Mouse (Mus musculus) kidney, embryonic 16.5 days (tissue): ENCODE results near the gene Mex3b. TPM values are rescaled to one million over a fixed set of nuclear protein-coding genes. Genes with fewer than 3 reads are reported as not detected.

Source experiments
- ATAC-seq: fragments of 200-750 bp; cut with Nextera tagmentation; 2 replicates; pipeline ENCODE4 v1.8.0; 2017; ENCODE audit warnings: moderate TSS enrichment; ENCODE audit not compliant: low FRiP score, low TSS enrichment
- H3K27ac ChIP-seq: fragments of 300-500 bp; sonication (generic); 2 replicates; pipeline ENCODE4 v1.5.1; 2014; ENCODE audit warnings: low read length
- H3K27me3 ChIP-seq: fragments of 300-500 bp; sonication (generic); 2 replicates; pipeline ENCODE4 v1.6.1; 2014; ENCODE audit warnings: low read length, control low read depth, mixed read lengths; ENCODE audit not compliant: insufficient read depth
- H3K36me3 ChIP-seq: fragments of 300-500 bp; sonication (generic); 2 replicates; pipeline ENCODE4 v1.6.1; 2014; ENCODE audit warnings: low read length, control low read depth, mixed read lengths; ENCODE audit not compliant: insufficient read depth
- H3K4me1 ChIP-seq: fragments of 300-500 bp; sonication (generic); 2 replicates; pipeline ENCODE4 v1.6.1; 2014; ENCODE audit warnings: low read length, control low read depth, mixed read lengths; ENCODE audit not compliant: insufficient read depth
- H3K4me2 ChIP-seq: fragments of 300-500 bp; sonication (generic); replicated peaks from 2 replicates; pipeline ENCODE4 v1.6.1; 2014; ENCODE audit warnings: low read depth, low read length
- H3K4me3 ChIP-seq: fragments of 300-500 bp; sonication (generic); 2 replicates; pipeline ENCODE4 v1.5.1; 2014; ENCODE audit warnings: mild to moderate bottlenecking, low read length
- H3K9ac ChIP-seq: fragments of 300-500 bp; sonication (generic); replicated peaks from 2 replicates; pipeline ENCODE4 v1.6.1; 2014; ENCODE audit warnings: low read length
- H3K9me3 ChIP-seq: fragments of 300-500 bp; sonication (generic); 2 replicates; pipeline ENCODE4 v1.6.1; 2016; ENCODE audit warnings: low read length, control low read depth
- WGBS: fragments of 180-500 bp; shearing (Covaris S2); extraction: QIAGEN DNeasy Blood & Tissue Kit; methylation state at CpG from one replicate; pipeline ENCODE4 v1.1.7; 2014; 5-methylcytosine and 5-hydroxymethylcytosine counted together
- polyA plus RNA-seq: library from polyadenylated mRNA; unstranded; fragments of >200 nt; fragmentation: Nextera tagmentation; extraction: Ambion mirVana; gene quantifications from 2 replicates; pipeline ENCODE4 v1.2.1, GENCODE M21; 2015

The Mex3b gene
- polyA plus RNA-seq, 1 experiment from 2014 or later, result 9.9 TPM

DNA sequence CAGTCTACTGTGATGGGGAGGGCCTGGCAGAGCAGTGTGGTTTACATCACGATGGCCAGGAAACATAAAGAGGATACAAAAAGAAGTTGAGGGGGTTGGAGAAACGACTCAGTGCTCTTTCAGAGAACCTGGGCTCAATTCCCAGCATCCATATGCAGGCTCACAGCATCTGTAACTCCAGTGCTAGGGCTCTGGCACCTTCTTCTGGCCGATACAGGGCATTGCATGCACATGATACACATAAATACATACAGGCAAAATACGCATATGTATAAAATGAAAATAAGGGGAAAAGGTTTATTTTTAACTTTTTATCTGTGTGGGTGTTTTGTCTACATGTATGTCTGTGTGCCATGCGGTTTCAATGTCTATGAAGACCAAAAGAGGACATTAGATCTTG, 13.6 kb downstream of the Mex3b start:
- Histone ChIP-seq H3K4me2 (no peak overlapping the region), H3K9me3 (peaks cover 3% of the 10 kb centered on the region; the same call in 1 of the 2 replicates), H3K4me3 (no peak overlapping the region), H3K9ac (no peak overlapping the region), H3K27me3 (no peaks in the 10 kb centered on the region), H3K4me1 (no peaks in the 10 kb centered on the region), H3K36me3 (no peaks in the 10 kb centered on the region), H3K27ac (no peak overlapping the region)
- WGBS, result 92% methylated on average over 5 of the region's 5 CpGs
- ATAC-seq, result no peak

DNA sequence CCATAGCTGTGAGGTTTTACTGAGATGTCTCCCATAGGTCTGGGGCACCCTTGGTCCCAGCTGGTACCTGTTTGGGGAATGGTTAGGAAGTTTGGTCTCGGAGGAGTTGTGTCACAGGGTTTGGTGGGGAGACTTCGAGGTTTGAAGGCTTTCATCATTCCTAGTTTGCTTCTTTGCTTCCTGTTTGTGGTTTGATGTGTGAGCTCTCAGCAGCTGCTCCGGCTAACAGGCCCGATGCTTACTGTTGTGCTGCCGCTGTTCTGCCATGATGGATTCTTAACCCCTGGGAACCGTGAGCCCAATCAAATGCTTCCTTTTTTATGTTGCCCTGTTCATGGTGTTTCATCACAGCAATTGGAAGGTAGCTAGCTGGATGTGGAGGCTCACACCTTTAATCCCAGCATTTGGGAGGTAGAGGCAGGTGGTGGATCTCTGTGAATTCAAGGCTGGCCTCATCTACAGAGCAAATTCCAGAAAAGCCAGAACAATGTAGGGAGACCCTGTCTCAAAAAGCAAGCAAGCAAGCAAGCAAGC, 23.3 kb downstream of the Mex3b start:
- H3K4me1 ChIP-seq, result peaks cover 1% of the 10 kb centered on the region; the same call in 1 of the 2 replicates
- H3K4me3 ChIP-seq, result no peak overlapping the region
- ATAC-seq, result no peak
- no peaks in the 10 kb centered on the region for H3K36me3 ChIP-seq
- H3K27ac ChIP-seq, result no peak overlapping the region
- no peak overlapping the region for H3K9ac ChIP-seq
- no peaks in the 10 kb centered on the region for H3K27me3 ChIP-seq
- no peaks in the 10 kb centered on the region for H3K9me3 ChIP-seq
- no peak overlapping the region for H3K4me2 ChIP-seq
- WGBS, result 78% methylated on average over 6 of the region's 6 CpGs

DNA sequence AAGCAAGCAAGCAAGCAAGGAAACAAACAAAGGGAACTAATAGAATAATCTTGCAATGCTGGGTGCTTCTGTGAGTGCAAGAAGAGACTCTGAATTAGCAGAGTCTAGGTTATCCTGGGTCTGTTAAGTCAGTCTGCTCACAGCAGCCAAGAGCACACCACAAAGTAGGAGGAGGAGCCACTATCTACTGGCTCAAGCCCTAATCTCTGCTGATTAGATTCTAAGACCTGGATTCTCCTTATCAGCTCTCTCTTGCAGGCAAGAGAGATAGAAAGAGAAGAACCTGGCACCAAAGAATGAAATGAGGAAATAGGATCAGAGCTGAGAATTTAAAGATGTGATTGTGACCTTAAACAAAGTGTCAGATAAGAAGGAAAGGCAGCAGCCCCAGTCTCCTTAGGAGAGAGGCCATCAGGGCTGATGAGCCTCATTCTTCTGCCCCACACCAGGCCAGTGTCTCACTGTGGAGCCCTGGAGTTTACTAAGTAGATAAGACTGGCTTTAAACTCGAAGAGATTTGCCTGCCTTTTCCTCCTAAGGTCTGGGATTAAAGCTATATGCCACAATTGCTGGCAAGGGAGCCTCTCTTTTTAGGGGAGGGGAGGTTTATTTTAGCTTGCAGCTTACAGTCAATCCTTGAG, 23.9 kb downstream of the Mex3b start:
- H3K4me2 ChIP-seq, result no peak overlapping the region
- H3K27me3 ChIP-seq, result no peaks in the 10 kb centered on the region
- H3K4me3 ChIP-seq, result no peak overlapping the region
- no peak for ATAC-seq
- peaks cover 7% of the 10 kb centered on the region; the same call in 1 of the 2 replicates for H3K4me1 ChIP-seq
- no peak overlapping the region for H3K27ac ChIP-seq
- 69% methylated on average over 1 of the region's 1 CpGs for WGBS
- H3K36me3 ChIP-seq, result no peaks in the 10 kb centered on the region
- H3K9ac ChIP-seq, result no peak overlapping the region
- no peaks in the 10 kb centered on the region for H3K9me3 ChIP-seq

DNA sequence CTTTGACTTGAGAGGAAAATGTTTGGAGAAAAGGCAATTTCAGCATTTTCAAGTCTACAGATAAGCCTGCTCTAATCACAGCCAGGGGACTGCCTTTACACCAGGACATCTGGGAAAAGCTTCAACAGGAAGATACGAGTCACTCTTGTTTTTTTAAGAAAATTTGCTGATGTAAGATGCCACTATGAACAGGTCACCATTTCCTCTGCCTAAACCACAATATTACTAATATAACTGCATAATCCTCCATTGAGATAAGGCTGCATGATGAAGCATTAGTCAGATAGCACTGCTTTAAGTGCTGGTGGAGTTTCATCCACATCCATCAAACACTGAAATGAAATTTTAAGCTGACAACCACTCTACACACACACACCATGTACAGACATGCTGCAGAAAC, 27.2 kb downstream of the Mex3b start:
- no peak overlapping the region for H3K4me2 ChIP-seq
- H3K9me3 ChIP-seq, result no peaks in the 10 kb centered on the region
- no peak overlapping the region for H3K4me3 ChIP-seq
- H3K27me3 ChIP-seq, result no peaks in the 10 kb centered on the region
- no peak overlapping the region for H3K9ac ChIP-seq
- no peak for ATAC-seq
- H3K36me3 ChIP-seq, result no peaks in the 10 kb centered on the region
- H3K27ac ChIP-seq, result no peak overlapping the region
- 44% methylated on average over 1 of the region's 1 CpGs for WGBS
- peaks cover 12% of the 10 kb centered on the region; the same call in 1 of the 2 replicates for H3K4me1 ChIP-seq

DNA sequence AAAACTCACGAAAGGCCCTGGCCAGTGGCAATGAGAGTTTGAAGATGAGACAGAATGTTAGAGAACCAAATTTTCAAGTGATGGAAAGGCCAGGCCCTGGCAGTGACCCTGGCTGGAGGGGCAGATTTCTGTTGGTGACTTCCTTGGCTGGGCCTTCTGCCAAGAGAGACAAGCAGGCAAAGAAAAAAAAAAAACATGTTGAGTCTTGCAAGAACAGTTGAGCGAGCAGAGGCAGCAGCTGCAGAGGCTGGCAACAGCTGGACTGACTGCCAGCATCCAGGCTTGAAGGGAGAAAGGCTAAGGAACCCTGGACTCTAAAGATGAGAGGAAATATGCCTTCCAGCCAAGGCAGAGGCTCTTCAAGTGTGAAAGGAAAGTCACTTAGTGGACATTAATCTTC, 28.5 kb downstream of the Mex3b start:
- WGBS, result 19% methylated on average over 2 of the region's 2 CpGs
- no peak for ATAC-seq
- H3K4me3 ChIP-seq, result no peak overlapping the region

DNA sequence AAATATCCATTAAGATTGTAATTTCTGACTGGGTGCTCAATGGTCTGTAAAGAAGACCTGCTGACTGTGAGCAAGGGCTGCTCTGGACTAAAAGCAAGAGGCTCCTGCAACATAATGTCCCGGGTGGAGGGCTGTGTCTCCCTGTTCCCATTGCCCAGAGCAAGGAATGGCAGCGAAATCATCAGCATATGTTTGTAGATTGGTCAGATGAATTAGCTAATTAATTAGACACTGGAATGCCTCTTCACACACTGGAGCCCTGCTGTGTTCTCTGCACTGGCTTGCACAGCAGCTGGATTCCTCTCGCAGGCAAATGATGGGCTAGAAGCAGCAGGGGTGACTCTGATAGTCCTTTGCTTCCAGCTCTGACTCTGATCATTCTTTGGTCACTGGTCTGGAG, 29.6 kb downstream of the Mex3b start:
- Histone ChIP-seq H3K9ac (no peak overlapping the region), H3K4me1 (peaks cover 12% of the 10 kb centered on the region; the same call in 1 of the 2 replicates), H3K27me3 (no peaks in the 10 kb centered on the region), H3K9me3 (no peaks in the 10 kb centered on the region), H3K36me3 (no peaks in the 10 kb centered on the region), H3K27ac (no peak overlapping the region), H3K4me3 (no peak overlapping the region), H3K4me2 (no peak overlapping the region)
- ATAC-seq, result no peak
- WGBS, result 48% methylated on average over 3 of the region's 3 CpGs

More for the DNA sequence above, 28.5 kb downstream of the Mex3b start:
- Histone ChIP-seq H3K4me1 (peaks cover 12% of the 10 kb centered on the region; the same call in 1 of the 2 replicates), H3K27ac (no peak overlapping the region), H3K4me2 (no peak overlapping the region), H3K9me3 (no peaks in the 10 kb centered on the region), H3K27me3 (no peaks in the 10 kb centered on the region), H3K9ac (no peak overlapping the region), H3K36me3 (no peaks in the 10 kb centered on the region)

DNA sequence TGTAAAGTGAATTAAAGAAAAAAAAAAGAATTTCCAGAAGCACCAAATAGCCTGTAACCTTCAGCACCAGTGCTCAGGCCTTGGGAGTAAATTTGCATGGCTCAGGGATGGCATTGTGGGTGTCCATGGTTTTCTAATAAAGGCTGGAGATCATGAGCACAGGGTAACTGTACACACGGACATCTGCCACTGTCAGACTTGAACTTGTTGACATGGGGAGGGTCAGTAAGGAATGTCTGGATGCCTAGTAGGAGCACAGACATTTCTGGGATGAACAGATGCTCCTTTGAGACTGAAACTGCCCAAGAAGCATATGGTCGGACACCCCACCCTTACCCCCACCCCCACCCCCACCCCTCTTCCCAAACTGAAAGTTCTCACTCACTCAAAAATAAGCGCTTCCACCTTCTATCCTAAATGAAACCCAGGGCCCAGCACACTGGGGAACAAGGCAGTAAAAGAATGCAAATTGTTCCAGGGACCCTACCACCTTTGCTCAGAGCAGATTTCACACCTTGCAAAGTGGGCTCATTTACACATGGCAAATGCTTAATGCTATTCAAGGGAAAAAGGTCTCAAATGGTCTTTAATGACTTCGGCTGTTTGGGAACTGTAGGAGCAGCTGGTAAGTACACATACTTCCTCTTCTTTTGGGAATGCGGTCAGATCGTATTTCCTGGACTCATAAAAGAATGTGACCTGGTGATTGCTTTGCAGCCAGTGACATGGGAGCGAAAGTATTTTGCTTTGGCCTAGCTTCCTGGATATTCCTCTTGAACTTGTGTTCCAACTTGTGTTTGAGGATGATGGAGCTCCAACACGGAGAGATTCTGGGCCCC, 32.5 kb downstream of the Mex3b start:
- Histone ChIP-seq H3K4me1 (peaks cover 12% of the 10 kb centered on the region), H3K36me3 (no peaks in the 10 kb centered on the region), H3K4me3 (no peak overlapping the region), H3K27ac (no peak overlapping the region), H3K9me3 (no peaks in the 10 kb centered on the region), H3K27me3 (no peaks in the 10 kb centered on the region), H3K9ac (no peak overlapping the region), H3K4me2 (no peak overlapping the region)
- WGBS, result 39% methylated on average over 8 of the region's 8 CpGs
- ATAC-seq, result no peak

DNA sequence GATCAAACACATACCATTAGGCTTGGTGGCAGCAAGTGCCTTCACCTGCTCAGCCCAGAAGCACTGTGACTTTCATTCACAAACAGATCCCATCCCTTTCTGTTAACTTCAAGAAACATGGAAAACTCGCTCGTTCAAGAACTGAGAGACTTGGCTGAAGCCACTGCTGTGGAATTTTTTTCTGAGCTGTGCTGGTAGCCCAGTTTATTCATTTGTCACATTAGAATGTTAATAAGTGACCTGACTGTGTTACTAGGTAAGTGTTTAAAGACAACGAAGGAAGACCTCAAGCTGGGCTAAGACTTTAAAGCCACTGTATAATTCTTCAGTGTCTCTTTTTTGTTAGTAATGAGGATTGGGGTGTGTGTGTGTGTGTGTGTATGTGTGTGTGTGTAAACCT, 35.9 kb downstream of the Mex3b start:
- WGBS, result 54% methylated on average over 3 of the region's 3 CpGs
- no peaks in the 10 kb centered on the region for H3K27me3 ChIP-seq
- no peaks in the 10 kb centered on the region; the same call in 1 of the 2 replicates for H3K4me1 ChIP-seq
- peak; percentile 69 for ATAC-seq
- no peak overlapping the region for H3K4me2 ChIP-seq
- peak overlapping the region; percentile 55 for H3K27ac ChIP-seq
- no peak overlapping the region for H3K9ac ChIP-seq
- no peaks in the 10 kb centered on the region for H3K36me3 ChIP-seq
- H3K9me3 ChIP-seq, result no peaks in the 10 kb centered on the region; the same call in 1 of the 2 replicates
- no peak overlapping the region for H3K4me3 ChIP-seq

DNA sequence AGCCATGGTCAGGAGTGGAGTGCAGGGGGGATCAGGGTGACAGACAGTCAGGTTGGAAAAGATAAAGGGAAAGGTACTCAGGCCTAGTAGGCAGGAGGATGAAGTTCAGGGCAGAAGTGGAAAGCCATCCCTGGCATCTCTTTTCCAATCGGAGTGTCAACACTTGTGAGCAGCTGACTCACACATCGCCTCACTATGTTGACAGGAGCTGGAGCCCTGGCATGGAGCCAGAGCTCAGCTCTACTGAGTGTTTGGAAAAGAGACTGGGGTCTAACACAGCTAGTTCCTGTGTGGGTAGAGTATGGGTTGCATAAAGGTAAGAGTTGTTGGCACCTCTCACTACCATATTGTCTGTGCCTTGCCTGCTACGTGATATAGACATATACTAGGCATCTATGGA, 38.4 kb downstream of the Mex3b start:
- Histone ChIP-seq H3K4me3 (no peak overlapping the region), H3K4me1 (no peaks in the 10 kb centered on the region; the same call in 1 of the 2 replicates), H3K36me3 (no peaks in the 10 kb centered on the region), H3K9me3 (no peaks in the 10 kb centered on the region; the same call in 1 of the 2 replicates), H3K4me2 (no peak overlapping the region), H3K9ac (no peak overlapping the region), H3K27ac (no peak overlapping the region), H3K27me3 (no peaks in the 10 kb centered on the region)
- no peak for ATAC-seq
- 73% methylated on average over 3 of the region's 3 CpGs for WGBS
